Mouse (Mus musculus) embryo, embryonic 11 days (tissue): Measurements from ENCODE around the gene Mul1.
A peak's percentile ranks its signal among the peaks of the same experiment; 100 is the strongest.

Source experiments
- DNase-seq: peaks from one replicate; pipeline ENCODE4 v3.0.0-alpha.2; 2015

Gene Mul1

GRCm38 (mm10) chr4:138444941-138445340, 10.5 kb downstream of the Mul1 start:
- no peak for DNase-seq

- DNase-seq = no peak
These were observed 12.5 kb downstream of the Mul1 start for GRCm38 (mm10) chr4:138446981-138447380.

DNA sequence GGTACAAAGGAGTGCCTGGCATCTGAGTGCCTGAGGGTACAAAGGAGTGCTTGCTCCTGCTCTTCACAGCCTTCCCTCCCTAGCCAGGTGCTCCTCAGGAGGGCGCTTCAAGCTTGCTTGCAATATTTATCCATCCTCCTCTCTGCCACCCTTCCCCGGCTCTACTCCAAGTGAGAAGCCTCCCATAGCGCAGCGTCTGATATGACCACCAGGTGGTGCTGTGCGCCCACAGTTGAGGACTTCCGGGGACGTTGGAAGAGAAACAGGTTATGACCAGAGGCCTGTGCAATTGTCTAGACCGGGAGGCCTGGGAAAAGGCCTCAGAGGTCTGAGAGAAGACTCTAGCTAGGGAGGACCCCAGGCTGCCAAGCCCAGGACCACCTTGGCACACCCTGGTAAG, 12.9 kb downstream of the Mul1 start:
- DNase-seq = peak; percentile 91

DNA sequence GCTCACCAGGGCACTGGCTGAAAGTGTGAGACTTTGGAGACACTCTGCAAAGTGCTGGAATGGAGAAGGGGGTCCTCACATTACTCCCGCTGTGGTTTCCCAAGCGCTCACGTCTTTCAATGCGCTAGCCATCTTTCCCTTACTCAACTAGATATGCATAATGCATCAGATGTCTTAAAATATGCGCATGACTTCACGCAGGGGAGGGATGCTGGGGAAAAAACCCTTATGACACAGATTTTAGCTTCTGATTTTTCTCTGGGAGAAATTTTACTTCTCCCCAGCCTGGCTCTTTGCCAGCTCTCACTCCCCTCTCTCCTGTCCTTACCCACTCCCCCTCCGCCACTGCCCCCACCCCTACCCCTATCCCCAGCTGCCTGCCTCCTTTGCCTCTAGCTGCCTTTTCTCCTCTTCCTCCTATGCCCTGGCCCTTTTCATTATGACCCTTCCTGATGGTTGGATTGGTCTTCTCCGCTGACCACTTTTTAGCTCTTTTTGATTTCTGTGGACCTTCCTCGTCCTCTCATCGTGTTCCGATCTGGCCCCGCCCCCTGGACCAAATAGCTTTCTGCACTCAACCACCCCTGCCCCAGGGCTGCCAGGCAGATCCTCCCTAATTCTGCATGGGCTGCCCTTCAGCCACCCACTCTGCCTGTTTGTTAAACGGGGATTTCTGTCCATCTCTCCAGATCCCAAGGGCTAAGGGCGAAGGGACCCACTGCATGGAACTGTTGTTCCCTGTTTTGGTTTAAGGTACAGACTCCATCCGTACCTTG, 13.5 kb downstream of the Mul1 start:
- no peak for DNase-seq

GRCm38 (mm10) chr4:138448872-138449615, 14.6 kb downstream of the Mul1 start:
- no peak for DNase-seq

- no peak for DNase-seq
These were observed 15.3 kb downstream of the Mul1 start for GRCm38 (mm10) chr4:138449636-138450314.

- no peak for DNase-seq
These were observed 18.0 kb downstream of the Mul1 start for GRCm38 (mm10) chr4:138452306-138453096.

DNA sequence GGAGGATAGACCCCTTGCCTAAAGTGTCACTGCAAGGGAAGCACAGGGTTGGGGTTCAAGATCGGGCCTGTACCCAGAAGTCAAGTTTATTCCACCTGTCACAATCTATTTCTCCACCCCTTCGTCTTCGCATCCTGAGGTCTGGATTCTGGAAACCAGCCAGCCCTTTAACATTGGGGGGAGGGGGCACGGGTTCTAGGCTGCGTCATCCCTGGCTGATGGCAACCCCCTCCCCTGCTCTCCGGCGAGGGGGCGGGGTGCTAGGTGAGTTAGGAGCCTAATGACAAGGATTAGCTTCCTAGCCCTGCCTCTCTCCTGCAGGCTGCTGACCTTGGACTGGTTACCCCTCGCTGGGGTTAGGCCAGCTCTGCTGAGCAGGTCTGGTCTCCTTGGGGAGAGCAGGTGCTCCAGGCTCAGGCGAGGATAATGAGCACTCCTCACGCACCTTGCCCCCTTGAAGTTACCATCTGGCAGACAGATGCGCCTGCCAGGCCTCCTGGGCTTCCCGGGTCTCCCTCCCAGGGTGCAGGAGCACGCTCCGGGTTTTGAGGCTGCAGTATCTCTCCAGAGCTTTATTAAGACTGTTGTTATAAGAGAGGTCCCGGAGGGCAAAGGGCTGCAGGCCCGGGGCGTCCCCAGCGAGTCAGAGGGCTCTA, 18.8 kb downstream of the Mul1 start:
- peak; percentile 60 for DNase-seq

GRCm38 (mm10) chr4:138453753-138454570, 19.5 kb downstream of the Mul1 start, which contains the start of gene Camk2n1:
TSS of gene Camk2n1 (plus strand) at chr4:138454314.
- DNase-seq = peak; percentile 88

DNA sequence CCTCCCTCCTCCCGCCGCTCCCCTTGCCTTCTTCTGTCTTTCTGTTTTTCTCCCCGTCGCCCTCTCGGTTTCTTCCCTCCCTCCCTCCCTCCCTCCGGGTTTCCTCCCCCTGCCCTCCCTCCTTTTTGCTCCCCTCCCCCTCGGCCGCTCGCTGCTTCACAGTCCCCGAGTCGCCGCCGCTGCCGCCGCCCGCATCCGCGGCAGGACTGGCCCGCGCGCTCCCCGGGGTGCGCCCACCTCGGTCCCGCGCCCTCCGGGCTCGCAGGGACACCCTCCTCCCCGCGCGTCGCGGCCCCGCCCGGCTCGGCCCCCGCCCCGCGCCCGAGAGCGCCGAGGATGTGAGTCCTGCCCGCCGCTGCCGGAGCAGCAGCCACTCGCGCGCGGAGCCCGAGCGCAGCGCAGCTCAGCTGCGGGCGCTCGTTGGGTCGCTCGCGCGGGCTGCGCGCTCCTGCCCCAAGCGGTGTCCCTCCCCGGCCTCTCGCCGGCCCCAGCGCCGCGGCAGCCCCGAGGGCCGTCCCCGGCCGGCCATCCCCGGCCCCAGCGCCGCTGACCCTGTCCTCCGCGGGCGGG, 20.2 kb downstream of the Mul1 start:
- peak; percentile 79 for DNase-seq

DNA sequence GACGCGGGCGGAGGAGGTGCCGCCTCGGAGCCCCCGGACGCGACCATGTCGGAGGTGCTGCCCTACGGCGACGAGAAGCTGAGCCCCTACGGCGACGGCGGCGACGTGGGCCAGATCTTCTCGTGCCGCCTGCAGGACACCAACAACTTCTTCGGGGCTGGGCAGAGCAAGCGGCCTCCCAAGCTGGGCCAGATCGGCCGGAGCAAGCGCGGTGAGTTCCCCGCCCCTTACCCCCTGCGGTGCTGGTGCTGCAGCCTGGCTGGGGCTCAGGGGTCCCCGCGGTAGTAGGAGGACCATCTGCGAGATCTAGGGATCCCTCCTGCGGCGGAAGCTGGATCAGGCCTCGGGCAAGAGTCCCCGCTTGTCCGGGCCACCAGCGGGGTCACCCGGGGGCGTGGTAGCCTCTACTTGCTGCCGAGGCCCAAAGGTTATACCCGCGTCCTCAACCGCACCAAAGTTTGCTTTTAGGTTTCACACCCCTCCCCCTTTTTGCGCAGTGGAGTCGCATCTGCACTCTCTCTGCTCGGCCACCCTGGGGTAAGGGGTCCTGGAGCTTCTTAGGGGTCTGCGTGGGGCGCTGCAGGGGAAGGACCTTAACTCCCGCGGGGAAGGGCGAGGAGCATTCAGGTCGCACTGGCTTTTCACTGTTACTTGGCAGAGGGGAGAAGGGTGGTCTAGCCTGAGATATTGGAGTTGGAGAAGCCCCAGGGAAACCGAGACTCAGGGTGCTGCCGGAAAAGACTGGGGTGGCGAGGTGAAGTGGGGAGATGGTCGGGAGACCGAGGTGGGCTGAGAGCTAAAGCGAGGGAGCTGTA, 20.9 kb downstream of the Mul1 start:
- DNase-seq = peak; percentile 71

DNA sequence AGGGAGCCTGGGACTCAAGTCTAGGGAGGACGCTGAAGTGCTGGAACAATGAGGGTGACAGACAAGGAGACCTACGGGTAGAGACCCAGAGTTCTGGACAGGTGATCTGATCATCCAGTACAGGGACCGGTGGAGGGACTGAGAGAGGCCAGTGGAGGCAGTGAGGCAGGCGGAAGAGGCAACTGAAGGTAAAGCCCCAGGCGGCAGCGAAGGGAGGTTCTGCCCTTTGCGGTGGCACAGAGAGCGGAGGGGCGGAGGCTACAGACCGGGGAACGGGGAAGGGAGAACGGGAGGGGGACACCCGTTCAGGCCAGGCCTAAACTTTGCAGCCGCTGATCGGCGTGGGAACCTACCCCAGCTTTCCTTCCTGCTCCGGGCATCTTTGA, 21.5 kb downstream of the Mul1 start:
- no peak for DNase-seq

DNA sequence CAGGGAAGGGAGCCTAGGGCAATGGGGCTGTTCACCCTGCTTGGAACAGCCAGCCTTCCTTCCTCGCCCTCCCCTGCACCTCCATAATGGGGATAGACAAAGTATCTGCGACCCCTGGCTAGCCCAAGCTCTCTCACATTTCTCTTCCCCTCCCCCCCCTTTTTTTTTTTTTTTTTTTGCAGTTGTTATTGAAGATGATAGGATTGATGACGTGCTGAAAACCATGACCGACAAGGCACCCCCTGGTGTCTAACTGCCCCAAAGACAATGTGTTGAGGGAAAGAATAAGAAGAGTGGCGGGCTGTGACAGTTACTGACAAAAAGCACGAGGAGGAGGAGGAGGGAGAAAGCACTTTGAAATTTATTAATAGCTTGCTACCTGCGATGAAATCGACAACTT, 22.1 kb downstream of the Mul1 start:
- DNase-seq = no peak

DNA sequence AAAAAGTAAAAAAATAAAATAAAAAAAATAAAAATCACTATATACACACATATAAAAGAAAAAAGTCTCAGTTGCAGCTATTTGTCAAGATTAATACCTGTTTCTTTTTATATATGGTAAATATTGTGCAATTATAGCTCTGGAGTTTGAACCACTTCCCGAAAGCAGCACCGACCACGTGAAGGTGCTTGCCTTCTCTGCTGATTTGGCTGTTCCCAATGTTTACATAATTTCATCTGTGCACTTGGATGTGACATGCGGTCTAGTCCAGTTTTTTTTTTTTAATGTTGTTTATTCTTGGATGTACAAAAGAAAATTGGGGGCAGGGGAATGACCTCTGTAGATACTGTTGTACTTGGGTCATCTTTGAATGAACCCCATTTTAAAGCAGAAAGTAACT, 22.6 kb downstream of the Mul1 start:
- no peak for DNase-seq

- DNase-seq = no peak
These were observed 23.7 kb downstream of the Mul1 start for GRCm38 (mm10) chr4:138458171-138458570.

DNA sequence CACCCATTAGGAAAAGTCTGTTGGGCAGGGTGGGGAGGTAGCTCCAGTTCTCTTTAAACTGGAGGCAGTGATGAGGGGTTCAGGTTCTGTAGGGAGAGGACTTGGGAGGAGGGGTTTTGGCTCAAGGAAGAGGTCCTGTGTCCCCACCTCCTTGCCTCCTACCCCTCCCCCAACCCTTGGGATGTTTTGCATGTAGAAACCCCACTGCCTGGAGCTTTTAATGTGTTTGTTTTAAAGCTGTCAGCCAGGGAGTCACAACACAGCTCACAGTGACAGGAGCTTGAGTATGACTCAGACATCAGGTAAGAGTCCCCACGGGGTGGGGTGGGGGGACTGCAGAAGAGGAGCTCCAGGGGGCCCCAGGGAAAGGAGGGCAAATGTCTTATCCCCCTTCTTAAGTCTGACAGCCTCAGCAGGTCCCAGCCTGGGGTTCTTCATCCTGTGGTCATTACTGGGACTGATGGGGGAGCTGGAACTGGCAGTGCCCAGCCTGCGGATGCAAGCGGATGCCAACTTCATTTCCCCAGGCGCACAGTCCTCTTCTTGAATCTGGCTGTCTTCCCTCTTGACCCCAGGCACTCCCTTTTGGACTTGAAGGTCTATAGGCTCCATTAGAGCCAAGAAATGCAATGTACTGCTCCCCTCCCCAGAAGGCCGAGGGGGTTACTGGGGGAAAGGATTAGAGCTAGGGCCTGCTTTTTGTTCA, 24.4 kb downstream of the Mul1 start:
- no peak for DNase-seq

- DNase-seq = no peak
These were observed 25.3 kb downstream of the Mul1 start for GRCm38 (mm10) chr4:138459775-138460174.

DNA sequence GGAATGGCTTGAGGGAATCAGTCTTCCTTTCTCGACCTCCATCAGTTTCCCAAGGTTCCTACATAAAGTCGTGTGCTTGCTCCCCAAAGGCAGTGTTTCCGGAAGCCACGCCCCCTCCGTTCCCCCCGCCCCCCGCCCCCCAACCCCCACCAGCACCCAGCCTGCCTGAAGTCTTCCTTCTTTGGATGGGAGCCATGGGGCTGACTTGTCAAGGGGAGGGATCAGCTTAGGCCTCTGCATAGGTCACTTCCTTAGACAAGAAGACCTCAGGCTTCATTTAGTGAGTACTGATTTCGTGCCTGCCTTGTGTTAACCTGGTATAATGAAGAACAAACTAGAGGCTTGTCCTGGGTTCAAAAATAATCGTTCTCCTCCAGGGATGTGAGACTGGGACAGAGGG, 26.4 kb downstream of the Mul1 start:
- DNase-seq = no peak

- no peak for DNase-seq
These were observed 27.0 kb downstream of the Mul1 start for GRCm38 (mm10) chr4:138461471-138461870.
